In genomic region chr17:65611721-65612120, GRCm38 (mm10) we compare ENCODE assay signal across 8 mouse cellular contexts. TPM values are rescaled to one million over a fixed set of nuclear protein-coding genes. Genes with fewer than 3 reads are reported as not detected.
DNase-seq lines count a peak whose midpoint lies in the region; ATAC-seq lines count a peak whose summit lies in the region.

No protein-coding gene starts in this region.

- H3K9me3 ChIP-seq in kidney, embryonic 14.5 days (ENCODE audit: control insufficient read depth, low read length) = no peaks in the 10 kb centered on the region
- H3K9me3 ChIP-seq in hindbrain, embryonic 15.5 days = no peaks in the 10 kb centered on the region
- no peaks in the 10 kb centered on the region for H3K9me3 ChIP-seq in midbrain, embryonic 16.5 days (replicated peaks; ENCODE audit: control insufficient read depth, low read length, poor library complexity, severe bottlenecking)

- peak overlapping the region; percentile 97 for H3K9ac ChIP-seq in kidney, embryonic 14.5 days (ENCODE audit: low read depth, low read length)
- peak overlapping the region; percentile 94; the same call in 1 of the 2 replicates for H3K9ac ChIP-seq in hindbrain, embryonic 15.5 days
- no peak overlapping the region for H3K9ac ChIP-seq in midbrain, embryonic 16.5 days (ENCODE audit: low read depth, low read length)

- no peaks in the 10 kb centered on the region for H3K36me3 ChIP-seq in kidney, embryonic 14.5 days (ENCODE audit: control insufficient read depth, insufficient read depth, low read length)
- no peaks in the 10 kb centered on the region for H3K36me3 ChIP-seq in hindbrain, embryonic 15.5 days
- no peaks in the 10 kb centered on the region for H3K36me3 ChIP-seq in midbrain, embryonic 16.5 days (ENCODE audit: control insufficient read depth, insufficient read depth, low read length)

- peak overlapping the region; percentile 70 for H3K4me2 ChIP-seq in kidney, embryonic 14.5 days (replicated peaks; ENCODE audit: low read depth, low read length)
- H3K4me2 ChIP-seq in hindbrain, embryonic 15.5 days = peak overlapping the region; percentile 72
- H3K4me2 ChIP-seq in midbrain, embryonic 16.5 days (ENCODE audit: low read length) = peak overlapping the region; percentile 78

- H3K27me3 ChIP-seq in kidney, embryonic 14.5 days (ENCODE audit: control insufficient read depth, insufficient read depth, low read length) = no peaks in the 10 kb centered on the region
- H3K27me3 ChIP-seq in hindbrain, embryonic 15.5 days = no peaks in the 10 kb centered on the region
- H3K27me3 ChIP-seq in midbrain, embryonic 16.5 days (ENCODE audit: control insufficient read depth, insufficient read depth, low read depth, low read length) = no peaks in the 10 kb centered on the region

- WGBS in kidney, embryonic 14.5 days = 12% methylated on average over 4 of the region's 4 CpGs
- WGBS in hindbrain, embryonic 15.5 days = 14% methylated on average over 4 of the region's 4 CpGs
- 10% methylated on average over 4 of the region's 4 CpGs for WGBS in midbrain, embryonic 16.5 days

- H3K27ac ChIP-seq in kidney, embryonic 14.5 days (ENCODE audit: low read depth, low read length) = no peak overlapping the region
- no peak overlapping the region for H3K27ac ChIP-seq in hindbrain, embryonic 15.5 days (replicated peaks)
- no peak overlapping the region for H3K27ac ChIP-seq in midbrain, embryonic 16.5 days (ENCODE audit: low read length)

- peak overlapping the region; percentile 98 for H3K4me3 ChIP-seq in kidney, embryonic 14.5 days (ENCODE audit: low read length)
- H3K4me3 ChIP-seq in hindbrain, embryonic 15.5 days = peak overlapping the region; percentile 94
- peak overlapping the region; percentile 91 for H3K4me3 ChIP-seq in midbrain, embryonic 16.5 days (ENCODE audit: low read depth, low read length)

- H3K4me1 ChIP-seq in kidney, embryonic 14.5 days (ENCODE audit: control insufficient read depth, insufficient read depth, low read length) = peaks cover 22% of the 10 kb centered on the region; the same call in 1 of the 2 replicates
- H3K4me1 ChIP-seq in hindbrain, embryonic 15.5 days (replicated peaks) = peaks cover 45% of the 10 kb centered on the region
- peaks cover 37% of the 10 kb centered on the region for H3K4me1 ChIP-seq in midbrain, embryonic 16.5 days (ENCODE audit: control insufficient read depth, insufficient read depth, low read length)

- no peak for DNase-seq in kidney, adult 11 months
- peak; percentile 13 for DNase-seq in R1 (ENCODE audit: low read depth, low spot score)
- DNase-seq in urinary bladder, postnatal 10 days (ENCODE audit: low spot score) = no peak
- no peak for DNase-seq in adrenal gland, adult (ENCODE audit: inconsistent age in 2 of 2, low spot score in 1 of 2)
- no peak for DNase-seq in T-cell, adult 2 months (ENCODE audit: low spot score)

- no peak for ATAC-seq in kidney, embryonic 14.5 days (ENCODE audit: low FRiP score, low TSS enrichment)
- ATAC-seq in hindbrain, embryonic 15.5 days (ENCODE audit: low FRiP score, low read depth) = no peak
- ATAC-seq in midbrain, embryonic 16.5 days = no peak

RNA-seq across cellular contexts. Expression of gene Vapa, which starts 1.6 kb away (rescaled TPM):
- 190 and 201 TPM in 2 replicates for polyA plus RNA-seq in kidney, embryonic 14.5 days (2014; fragmentation: Nextera tagmentation; extraction: Ambion mirVana)
- polyA plus RNA-seq in hindbrain, embryonic 15.5 days (2015; fragmentation: Nextera tagmentation; extraction: Ambion mirVana) = 264 and 270 TPM in 2 replicates
- 275 and 287 TPM in 2 replicates for polyA plus RNA-seq in midbrain, embryonic 16.5 days (2015; fragmentation: Nextera tagmentation; extraction: Ambion mirVana)

RNA-seq across cellular contexts. Expression of gene Txndc2, which starts 30.2 kb away (rescaled TPM):
- not detected in 2 replicates for polyA plus RNA-seq in kidney, embryonic 14.5 days (2014; fragmentation: Nextera tagmentation; extraction: Ambion mirVana)
- polyA plus RNA-seq in hindbrain, embryonic 15.5 days (2015; fragmentation: Nextera tagmentation; extraction: Ambion mirVana) = 0.13 TPM in 1 of 2 replicates, not detected in the other
- not detected in 2 replicates for polyA plus RNA-seq in midbrain, embryonic 16.5 days (2015; fragmentation: Nextera tagmentation; extraction: Ambion mirVana)
